Mouse (Mus musculus) hematopoietic stem cell, adult 5-6 weeks (primary cell): ENCODE data around the gene Col18a1. TPM values are rescaled to one million over a fixed set of nuclear protein-coding genes. Genes with fewer than 3 reads are reported as not detected.

Experiments
- ATAC-seq, 2 experiments: fragments of 125-278 bp in 1 of 2; replicated peaks in 1 of 2; 2 replicates each; pipeline ENCODE4 v1.8.0; 2016 to 2017; ENCODE audit warnings: inconsistent platforms in 2 of 2, mild to moderate bottlenecking in 2 of 2, moderate number of reproducible peaks in 2 of 2, low read depth in 1 of 2, moderate TSS enrichment in 1 of 2; ENCODE audit not compliant: low FRiP score in 2 of 2, poor library complexity in 2 of 2, severe bottlenecking in 2 of 2, insufficient read depth in 1 of 2, low TSS enrichment in 1 of 2
- total RNA-seq: library from RNA; stranded (forward); fragments of 172-1452, 232-1000 nt; gene quantifications from 2 replicates; pipeline ENCODE4 v1.2.3, GENCODE M21; 2017

Col18a1 gene
- 0.31 and 1.5 TPM in 2 replicates for total RNA-seq

DNA sequence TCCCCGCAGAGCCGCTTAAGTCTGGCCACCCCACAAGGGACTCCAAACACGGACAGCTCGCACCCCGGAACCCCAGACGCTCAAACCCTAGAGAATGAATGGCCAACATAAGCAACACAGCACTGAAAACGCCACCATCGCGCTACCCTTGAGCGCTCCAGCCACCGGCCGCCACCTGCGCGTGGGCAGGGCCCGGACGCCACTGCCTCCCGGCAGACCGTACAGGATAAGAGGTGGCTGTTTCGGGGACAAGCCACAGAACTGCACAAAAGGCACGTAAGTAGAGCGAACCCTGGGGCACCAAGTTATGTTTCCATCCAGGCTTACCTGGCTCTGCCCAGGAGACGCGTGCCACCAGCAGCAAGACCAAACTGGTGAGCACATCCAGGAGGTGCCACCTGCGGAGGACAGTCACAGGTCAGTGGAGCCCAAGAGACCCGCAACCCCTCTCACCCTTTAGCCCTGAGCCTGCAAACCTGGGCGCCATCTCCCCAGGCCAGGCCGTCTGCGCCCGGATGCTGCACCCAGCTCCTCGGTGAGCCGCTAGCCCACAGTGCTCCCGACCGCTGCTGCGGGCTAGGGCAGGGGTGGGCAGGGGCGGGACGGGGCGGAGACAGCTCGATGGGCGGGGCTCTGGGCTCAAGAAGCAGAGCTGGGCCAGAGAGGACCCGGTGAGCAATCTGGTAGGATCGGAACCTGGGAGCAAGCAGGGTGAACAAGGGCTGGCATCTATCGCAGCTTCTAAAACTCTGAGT, at the start of gene Col18a1:
Gene Col18a1, minus strand, starts transcription at position 586 of the 755 bp plus-strand sequence.
- peak; percentile 60 to 77 for ATAC-seq

GRCm38 (mm10) chr10:77215641-77216040, 49.3 kb upstream of the Col18a1 start:
- ATAC-seq, result peak; percentile 58 to 59; a peak in 3 of 4 replicates

GRCm38 (mm10) chr10:77214586-77214985, 48.2 kb upstream of the Col18a1 start:
- ATAC-seq, result no peak

DNA sequence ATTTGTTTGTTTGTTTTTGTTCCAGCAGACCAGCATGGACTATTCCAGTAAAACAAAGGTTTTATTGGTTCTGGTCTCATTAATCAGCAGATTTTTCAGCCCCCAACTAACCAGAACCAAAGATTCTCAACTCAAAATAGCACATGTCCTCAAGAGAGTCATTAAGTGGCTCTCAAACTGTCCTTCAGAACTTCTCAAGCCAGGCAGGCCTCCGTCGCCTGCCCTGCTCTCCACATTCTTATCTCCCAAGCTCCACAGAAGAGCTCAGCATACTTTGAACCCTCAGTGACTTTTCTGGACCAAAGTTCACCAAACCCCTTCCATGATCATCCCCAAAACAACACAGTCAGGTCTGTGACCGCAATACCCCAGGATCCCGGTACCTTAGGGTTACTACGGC, 47.1 kb upstream of the Col18a1 start:
- no peak for ATAC-seq

DNA sequence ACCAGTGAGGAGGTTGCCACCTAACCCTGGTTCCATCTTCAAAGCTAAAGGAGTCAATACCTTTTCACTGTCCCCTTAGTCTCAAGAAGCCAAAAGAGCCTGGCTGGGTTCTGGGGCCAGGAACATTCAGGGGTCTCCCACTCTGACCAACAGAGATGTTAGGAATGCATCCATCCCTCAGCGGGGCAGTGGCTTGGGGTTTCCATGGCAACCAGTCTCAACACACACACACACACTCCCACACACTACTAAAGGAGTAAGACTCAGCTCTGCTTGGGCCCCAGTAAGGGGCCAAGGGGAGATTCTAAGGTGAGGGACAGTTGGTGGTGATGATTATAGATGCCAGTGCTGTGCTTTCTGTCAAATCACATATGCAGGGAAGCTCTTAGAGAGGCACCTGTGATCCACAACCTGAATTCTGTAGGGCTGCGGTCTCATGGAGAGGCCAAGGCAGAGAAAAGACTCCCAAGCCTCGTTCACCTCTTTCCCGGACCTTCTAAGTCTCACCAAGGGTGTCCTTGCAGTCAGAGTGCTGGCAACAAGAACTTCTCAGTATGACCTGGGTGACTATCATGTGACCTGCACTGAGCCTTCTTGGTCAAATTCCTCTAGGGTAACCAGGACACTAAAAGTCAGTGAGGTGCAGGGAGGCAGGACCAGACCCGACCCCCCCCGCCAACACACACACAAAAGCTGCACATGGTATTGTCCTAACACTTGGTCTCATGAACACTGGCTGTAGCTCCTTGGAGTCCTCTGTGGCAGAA, 46.2 kb upstream of the Col18a1 start:
- ATAC-seq, result no peak

GRCm38 (mm10) chr10:77211116-77211570, 44.8 kb upstream of the Col18a1 start:
- peak; percentile 54 to 60 for ATAC-seq

DNA sequence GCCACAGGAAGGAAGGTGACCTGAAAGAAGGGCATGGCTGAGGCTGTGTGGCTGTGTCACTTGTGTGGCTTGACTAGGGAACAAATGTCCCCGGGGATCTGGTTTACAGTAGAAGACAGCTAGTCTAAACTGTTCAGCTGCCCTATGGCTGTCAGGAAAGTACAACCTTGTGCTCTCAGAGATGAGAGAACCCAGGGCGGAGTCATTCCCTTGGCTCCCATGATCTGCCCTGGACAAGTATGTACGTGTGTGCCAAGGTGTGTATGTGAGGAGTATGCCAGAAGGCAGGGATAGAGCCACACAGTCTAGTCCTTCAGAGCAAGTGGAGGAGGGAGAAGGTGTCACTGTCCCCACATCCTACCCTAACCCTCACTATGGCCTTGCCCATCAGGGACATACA, 44.3 kb upstream of the Col18a1 start:
- no peak for ATAC-seq

- ATAC-seq, result no peak
These were observed 42.9 kb upstream of the Col18a1 start for GRCm38 (mm10) chr10:77209261-77209660.

- ATAC-seq, result peak in 1 of 2 experiments; percentile 18; a peak in 1 of 4 replicates
These were observed 40.3 kb upstream of the Col18a1 start for GRCm38 (mm10) chr10:77206565-77207079.

DNA sequence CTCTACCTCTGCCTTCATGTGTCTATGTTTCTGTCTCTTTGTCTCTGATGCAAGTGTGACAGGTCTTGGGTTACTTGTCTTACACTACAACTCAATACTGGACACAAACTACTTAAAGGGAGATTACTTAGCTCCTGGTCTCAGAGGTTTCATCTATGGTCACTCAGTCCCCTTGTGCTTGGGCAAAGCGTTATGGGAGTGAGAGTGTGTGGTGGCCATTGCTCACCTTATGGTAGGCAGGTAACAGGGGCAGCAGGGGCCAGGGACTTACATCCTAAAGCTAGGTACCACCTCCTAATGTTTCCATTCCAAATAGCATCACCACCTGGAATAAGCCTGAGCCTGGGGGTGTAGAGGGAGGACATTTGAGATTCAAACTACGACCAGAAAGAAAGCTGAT, 39.8 kb upstream of the Col18a1 start:
- ATAC-seq, result no peak

DNA sequence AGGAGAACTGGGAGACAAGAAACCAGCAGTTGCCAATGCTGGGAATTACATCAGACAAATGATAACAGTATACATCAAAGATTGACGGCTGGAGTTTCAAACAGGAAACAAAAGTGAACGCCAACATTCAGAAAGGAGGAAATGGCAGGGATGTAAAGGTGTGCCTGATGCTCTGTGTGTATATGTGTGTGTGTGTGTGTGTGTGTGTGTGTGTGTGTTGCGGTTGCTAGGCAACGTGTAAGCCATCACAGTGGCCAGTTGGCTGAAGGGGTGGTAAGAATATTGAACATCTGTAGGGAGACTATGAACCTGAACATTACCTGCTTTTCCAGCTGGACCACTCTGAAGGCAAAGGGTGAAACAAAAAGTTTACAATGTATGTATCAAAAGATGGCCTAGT, 37.6 kb upstream of the Col18a1 start:
- no peak for ATAC-seq

DNA sequence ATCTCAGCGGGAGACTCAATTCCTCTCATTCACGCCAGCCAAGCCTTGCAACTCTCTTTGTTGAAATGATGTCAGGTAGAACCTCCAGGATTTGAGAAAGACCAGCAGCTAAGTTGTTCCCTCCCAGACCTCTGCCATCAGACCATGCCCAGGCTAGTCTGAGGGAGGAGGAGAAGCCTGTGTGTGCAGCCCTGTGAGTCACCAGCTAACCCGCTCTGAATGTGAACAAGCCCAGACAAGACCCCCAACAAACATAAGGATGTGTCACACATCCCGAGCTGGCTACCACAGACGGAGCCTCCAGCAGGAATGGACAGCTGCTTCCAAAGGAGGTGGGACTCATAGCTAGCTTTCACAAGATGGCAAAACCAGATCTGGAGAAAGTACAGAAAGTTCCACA, 35.6 kb upstream of the Col18a1 start:
- no peak for ATAC-seq

DNA sequence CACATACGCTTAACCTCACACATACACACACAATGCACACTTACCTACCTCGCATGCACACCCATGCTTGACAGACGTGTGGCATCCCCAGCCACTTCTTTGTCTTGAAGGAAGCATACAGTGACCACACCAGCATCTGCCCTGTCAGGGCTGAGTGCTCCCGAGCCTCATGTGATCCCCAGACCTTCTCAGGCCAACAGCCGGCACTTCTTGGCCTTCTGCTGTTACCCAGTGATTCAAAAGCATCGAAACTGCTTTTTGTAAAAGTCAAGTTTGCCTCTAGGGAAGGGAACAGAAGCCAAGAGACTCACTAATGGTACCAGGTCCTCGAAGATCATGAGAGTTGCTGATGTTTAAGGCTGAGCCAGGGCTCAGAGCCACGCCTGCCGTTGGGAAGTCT, 33.9 kb upstream of the Col18a1 start:
- ATAC-seq, result no peak

GRCm38 (mm10) chr10:77199229-77199628, 32.9 kb upstream of the Col18a1 start:
- no peak for ATAC-seq

DNA sequence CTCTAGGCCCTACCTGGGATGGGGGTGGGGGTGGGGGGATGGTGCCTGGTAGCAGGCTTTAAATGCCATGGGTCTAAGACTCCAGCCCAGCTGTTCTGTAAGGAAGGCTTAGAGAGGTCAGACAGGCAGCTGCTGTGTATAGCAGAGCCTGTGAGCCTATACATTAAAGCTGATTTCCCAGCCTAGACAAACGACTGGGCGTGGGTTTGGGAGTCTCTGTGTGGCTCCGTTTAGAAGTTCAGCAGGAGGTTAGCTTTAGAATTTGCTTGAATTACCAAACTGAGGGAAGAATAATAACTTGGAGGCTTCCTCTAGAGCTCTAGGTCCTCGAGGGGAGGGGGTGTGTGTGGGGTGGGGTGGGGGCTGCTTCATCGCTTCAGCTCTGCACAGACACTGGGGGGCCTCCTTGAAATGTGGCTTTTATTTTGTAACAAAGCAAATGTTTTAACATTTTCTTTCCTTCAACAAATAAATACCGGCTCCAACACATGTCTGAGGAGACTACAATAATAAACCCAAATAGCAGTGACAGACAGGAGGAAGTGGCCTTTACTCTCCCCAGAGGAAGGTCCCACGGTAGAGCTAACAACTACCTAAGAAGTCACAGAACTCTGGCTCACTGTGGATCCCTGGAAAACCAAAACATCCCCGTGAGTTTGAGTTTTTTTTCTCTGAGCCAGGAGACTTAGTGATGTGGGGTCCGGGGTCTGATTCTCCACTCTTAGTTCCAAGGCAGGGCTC, 31.3 kb upstream of the Col18a1 start:
- no peak for ATAC-seq

GRCm38 (mm10) chr10:77196676-77197075, 30.3 kb upstream of the Col18a1 start:
- no peak for ATAC-seq

DNA sequence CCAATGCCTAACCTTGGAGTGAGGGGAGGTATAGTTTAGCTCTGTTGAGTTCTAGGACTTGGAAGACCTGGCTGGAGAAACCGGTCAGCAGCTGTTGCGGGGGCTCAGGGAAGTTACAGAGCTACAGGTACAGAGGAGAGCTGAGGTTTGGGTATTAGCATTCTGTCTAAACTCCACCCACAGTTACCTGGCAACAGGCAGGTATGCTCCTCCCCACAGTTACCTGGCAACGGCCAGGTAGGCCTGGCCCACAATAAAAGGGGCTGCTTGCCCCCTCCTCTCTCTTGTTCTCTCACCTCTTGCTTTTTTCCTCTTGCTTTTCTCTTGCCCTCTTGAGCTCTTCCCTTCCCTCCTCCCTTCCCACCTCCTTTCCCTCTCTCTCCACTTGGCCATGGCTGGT, 29.8 kb upstream of the Col18a1 start:
- ATAC-seq, result no peak

- no peak for ATAC-seq
These were observed 27.1 kb upstream of the Col18a1 start for GRCm38 (mm10) chr10:77193495-77193894.
